Mouse (Mus musculus) left cerebral cortex, postnatal 36 days (tissue): ENCODE results near the gene Zfp398. TPM values are rescaled to one million over a fixed set of nuclear protein-coding genes. Genes with fewer than 3 reads are reported as not detected.

Source experiments
- DNase-seq, 2 experiments: peaks; one replicate each; pipeline ENCODE4 v3.0.0; 2021 to 2022; ENCODE audit warnings: low spot score in 2 of 2, mixed read lengths in 1 of 2
- intact Hi-C: fragments of 180-260 bp; cut with DNase I; formaldehyde crosslinking; loops from one replicate; pipeline ENCODE4 v1.15.1; 2025
- total RNA-seq, 2 experiments: library from RNA; stranded (reverse); gene quantifications; 2 replicates each; pipeline ENCODE4 v1.2.3; 2021

Gene Zfp398
- 10 to 100 TPM; 19.9 to 23.0 TPM for total RNA-seq

DNA sequence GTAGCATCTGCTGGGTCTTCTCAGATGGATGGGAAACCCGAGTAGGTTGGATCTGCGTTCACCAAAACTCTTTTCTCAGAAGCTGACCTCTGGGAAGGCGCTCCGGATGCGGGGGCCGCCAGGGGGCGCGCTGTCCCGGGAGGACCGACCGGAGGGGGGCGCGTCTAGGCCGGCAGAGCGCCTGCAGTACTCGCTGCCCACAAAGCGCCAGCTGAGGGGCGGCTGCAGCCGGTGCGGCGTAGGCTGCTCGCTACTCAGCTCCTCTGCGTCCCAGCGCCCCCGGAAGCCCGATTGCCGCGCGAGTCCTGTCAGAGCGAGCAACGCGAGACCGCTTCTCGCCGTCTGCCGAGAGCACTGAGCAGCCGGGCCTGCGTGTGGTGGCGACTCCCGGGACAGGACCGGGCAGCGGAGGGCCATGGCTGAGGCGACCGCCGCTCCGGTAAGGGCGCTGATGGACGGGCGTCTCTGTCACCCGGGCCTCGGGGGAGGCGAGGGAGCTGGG, at the start of gene Zfp398:
TSS of gene Zfp398 (plus strand) at position 180 of the 502 bp plus-strand sequence.
- DNase-seq = peak; percentile 94 to 97
- intact Hi-C loops = loop anchor here (2.0 to 5.0 kb wide), 2 partner anchors 42 to 47 kb away; partner anchors contain the start of gene Zfp282

DNA sequence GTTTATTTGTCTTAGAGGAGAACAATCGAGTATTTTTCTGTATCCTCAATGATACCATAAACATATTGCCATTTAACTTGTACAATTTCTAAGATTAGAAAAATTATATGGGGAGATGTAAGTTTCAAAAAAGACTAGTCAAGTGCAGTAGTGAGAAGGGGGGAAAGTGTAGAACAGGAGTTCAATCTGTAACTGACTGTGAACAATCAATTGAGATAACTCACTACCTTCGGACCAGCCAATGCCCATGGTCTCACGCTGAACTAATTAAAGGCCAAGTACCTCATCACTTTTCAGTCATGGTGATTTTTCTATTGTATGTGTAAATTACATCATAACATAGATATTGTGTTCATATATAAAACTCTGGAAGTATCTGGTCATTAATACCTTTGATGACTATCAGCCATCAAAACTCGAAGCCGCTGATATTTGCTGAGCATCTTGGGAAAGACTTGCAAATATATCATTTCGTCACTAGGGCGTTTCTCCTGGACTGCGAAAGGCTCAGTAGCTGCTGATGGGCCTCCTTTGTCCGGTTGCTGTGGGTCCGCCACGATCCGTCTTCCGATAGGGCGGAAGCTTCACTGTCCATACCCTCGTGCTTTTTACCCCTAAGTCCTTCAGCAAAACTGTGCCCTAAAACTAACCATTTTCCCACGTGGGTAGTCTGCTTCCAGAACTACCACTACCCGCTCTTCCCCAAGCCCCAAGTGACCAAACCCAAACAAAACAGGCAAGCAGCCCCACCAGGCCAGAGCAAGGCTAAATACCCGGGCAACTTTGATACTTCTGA, 47.3 kb upstream of the Zfp398 start:
- DNase-seq = peak; percentile 80 to 88
- intact Hi-C loops = loop anchor here (2.0 kb wide), 1 partner anchor 47 kb away; the partner anchor contains the start of gene Zfp398

DNA sequence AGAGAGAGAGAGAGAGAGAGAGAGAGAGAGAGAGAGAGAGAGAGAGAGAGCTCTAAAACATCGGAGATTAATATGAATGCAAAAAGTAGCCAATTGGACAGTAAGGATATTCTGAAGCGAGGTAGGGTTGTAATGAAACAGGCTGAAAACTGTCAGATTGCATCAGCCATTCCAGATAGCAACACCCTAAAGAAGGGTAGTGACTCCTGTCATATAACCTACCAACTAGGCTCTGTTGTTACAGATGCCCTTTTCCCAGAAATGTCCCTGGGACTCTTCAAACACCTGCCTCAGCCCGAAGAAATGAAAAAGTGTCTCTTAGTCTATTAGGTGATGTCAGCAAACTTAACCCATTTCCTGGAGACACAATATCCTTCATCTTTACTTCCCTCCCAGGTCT, 46.6 kb upstream of the Zfp398 start:
- intact Hi-C loops = loop anchor here (2.0 kb wide), 1 partner anchor 46 kb away; the partner anchor contains the start of gene Zfp398
- DNase-seq = no peak

DNA sequence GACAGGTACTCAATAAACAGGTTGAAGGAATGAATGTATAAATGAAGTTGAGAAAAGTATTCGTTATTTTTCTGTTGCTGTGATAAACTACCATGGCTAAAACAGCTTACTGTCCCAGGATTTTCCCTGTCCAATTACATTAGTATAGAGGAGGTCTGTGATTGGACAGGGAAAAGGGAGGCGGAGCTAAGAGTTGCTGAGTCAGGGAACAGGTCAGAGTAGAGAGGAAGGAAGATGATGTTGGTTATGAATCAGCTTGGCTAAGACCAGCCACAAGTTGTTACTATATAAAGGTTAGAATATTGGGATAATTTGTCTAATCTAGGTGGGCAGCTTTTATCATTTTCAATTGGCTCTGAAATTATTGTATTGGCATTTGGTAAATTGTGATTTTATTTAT, 44.7 kb upstream of the Zfp398 start:
- DNase-seq = no peak
- intact Hi-C loops = no loop called here

DNA sequence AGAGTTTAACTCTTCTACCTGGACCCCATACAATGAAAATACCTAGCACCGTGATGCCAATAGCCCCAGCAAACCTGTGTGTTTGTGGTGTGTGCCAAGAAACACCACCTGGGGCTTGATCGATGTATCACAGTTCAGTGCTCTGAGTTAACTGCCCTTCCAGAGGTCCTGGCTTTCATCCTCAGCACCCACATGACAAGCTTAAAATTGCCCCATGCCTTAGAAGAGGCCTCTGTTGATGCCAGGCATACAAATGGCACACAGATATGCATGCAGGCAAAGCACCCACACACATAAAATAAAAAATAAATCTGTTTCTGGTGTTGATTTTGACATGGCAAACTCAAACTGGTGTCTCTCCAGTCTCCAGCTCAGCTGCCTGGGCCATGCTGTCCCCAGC, 42.9 kb upstream of the Zfp398 start:
- DNase-seq = no peak
- intact Hi-C loops = no loop called here

DNA sequence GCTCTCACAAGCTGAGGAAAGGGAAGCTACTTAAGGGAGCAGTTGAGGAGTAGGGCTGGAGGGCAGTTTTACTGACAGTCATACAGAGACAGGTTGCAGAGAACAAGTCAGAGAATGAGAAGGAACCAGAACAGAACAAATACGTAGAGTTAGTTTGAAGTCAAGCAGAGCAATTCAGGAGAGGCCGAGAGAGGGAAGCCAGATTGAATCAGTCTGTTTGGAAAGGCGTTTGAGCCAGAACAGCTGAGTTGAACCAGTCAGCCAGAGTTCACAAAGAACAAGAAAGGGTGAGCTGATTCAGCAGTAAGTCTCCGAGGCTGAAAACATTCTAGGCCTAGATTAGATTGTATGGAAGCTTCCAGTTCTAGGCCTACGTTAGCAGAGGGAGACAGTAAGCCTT, 42.2 kb upstream of the Zfp398 start:
- DNase-seq = no peak
- intact Hi-C loops = no loop called here

DNA sequence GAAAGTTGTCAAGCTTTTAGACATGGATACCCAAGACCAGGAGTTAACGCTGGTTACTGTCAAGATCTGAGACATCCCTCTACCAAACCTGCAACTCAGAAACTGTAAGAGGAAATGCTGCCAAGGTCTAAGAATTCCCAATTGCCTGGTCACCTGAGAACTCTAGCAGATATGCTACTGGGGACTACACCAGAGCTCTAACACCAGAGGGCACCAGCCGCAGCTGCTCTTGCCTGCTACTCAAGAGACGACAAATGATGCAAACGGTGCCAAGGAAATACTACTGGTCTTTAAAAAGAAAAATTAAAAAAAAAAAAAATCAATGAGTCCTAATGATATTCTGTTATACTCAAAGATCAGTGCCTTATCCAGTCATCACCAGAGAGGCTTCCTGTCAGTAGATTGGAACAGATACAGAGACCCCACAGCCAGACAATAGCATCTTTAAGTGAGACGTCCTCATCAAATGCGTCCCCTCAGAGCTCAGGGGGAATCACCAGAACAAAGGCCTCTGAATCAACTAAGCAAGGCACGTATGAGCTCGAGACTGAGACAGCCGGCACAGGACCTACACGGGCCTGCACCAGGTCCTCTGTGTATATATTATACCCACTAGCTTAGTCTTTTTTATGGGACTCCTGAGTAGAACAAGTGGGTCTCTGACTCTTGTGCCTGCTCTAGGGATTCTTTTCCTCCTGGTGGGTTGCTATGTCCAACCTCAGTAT, 41.2 kb upstream of the Zfp398 start:
- intact Hi-C loops = no loop called here
- no peak for DNase-seq

DNA sequence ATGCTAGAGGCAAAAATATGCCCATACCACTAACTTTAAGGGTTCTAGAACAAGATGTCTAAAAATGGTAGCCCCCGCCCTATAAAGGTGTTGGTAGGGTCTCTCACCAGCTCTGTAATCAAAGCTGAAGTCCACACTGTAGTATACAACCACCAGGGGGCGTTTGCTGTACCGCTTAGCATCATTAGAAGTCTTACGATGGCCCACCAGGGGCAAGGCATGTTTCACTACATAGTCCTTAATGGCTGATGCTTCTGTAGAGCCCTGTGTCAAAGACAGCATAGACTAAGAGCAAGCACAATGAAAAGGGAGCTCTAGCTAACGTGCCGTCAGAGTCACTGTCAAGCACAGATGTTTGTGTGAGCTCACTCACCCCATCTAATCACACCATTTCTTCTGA, 36.4 kb upstream of the Zfp398 start:
- DNase-seq = no peak

DNA sequence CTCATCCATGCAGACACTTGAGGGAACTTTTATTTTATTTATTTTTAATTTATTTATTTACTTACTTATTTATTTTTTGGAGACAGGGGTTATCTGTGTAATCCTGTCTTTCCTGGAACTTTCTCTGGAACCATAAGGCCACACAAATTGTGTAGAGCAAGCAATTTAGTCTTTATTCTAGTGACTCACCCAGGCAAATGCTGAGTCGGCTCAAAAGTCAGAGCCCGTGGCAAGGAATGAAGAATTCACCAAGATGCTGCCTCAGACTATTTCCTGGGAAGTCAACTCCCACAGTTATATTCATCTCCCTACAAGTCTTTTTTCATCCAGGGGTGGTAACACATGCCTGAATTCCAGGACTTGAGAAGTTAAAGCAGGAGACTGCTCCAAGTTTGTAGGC, 29.9 kb upstream of the Zfp398 start:
- intact Hi-C loops = no loop called here
- DNase-seq = no peak

More for the DNA sequence above, 36.4 kb upstream of the Zfp398 start:
- intact Hi-C loops = no loop called here

DNA sequence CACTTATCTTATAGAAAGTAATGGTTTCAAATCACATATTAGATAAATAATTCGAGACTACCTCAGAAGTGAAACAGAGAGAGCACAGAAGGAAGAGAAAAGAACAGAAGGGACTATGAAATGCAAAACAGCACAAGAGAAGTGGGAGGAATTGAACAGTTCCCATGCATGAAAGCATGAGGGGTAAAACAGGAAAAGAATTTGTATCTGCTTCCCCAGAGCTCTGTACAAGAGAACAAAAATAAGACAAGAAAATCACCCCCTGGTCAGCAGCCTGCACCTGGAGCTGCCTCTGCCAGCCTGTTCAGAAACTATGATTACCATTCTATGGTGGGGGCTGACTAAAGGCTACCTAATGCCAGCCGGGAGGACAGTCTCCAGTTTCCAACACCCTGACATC, 28.0 kb upstream of the Zfp398 start:
- intact Hi-C loops = no loop called here
- DNase-seq = no peak

DNA sequence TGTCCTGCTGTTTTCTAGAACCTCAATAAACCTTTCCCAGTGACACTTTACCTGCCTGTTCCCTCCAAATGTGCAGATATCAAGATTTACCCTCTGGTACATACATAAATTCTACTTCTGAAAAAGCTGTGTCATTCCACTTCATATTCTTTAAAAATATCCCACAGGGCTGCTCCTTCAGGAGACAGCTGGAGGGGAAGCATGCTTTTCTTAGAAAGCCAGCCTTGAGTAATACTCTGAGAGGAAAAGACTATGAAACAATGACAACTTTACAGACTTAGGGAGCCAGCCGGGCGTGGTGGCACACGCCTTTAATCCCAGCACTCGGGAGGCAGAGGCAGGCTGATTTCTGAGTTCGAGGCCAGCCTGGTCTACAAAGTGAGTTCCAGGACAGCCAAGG, 26.9 kb upstream of the Zfp398 start:
- no peak for DNase-seq
- intact Hi-C loops = no loop called here

DNA sequence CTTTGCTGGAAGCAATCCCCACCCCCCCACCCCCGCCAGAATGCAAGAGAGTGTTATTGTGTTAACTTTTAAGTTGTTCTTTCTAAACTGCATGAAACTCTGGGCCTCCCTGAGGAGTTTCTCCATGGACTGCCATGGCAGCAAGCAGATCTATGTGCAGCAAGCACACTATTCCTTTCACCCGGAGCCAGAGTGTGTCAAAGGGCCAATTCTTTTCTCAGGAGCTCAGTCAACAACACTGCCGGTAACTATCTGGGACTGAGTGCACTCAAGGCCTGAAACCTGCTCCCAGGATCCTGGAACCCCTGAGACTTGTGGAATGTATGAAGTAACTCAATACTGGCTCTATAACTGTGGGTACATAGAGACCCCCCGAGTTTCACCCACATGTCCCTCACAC, 26.4 kb upstream of the Zfp398 start:
- intact Hi-C loops = no loop called here
- no peak for DNase-seq

DNA sequence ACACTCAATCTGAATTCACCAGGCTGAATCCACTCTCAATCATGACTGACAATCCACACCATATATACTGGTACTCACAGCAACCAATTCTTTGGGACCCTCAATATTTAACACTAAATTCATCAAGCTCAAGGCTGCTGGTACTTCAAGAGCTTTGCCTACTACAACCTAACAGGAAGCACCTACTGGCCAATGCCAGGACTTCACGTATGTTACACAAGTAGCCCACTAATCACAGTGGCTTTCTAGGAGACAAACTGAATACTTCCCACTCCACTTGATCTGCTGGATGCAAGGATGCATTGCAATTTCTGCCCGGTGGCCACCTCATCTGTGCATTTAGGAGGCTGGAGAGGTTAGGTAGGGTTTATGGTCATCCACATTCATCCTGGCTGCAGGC, 25.3 kb upstream of the Zfp398 start:
- intact Hi-C loops = no loop called here
- no peak for DNase-seq

DNA sequence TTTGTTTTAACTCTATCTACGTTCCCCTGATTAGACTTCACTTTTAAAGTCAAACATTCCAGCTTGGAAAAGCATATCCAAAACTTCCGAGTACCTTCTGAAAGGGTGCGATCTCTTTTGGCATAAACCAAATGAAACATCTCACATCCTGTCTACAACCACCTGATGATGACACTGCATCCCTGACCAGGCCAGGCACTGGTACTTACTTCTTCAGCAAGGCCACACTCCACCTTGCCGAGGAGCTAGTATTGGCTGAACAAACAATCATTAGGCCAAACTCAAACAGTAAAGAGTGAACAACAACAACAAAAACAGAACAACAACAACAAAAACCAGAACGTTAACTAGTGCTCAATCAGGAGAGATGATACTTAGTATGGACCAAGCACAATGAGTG, 24.1 kb upstream of the Zfp398 start:
- no peak for DNase-seq
- intact Hi-C loops = no loop called here

DNA sequence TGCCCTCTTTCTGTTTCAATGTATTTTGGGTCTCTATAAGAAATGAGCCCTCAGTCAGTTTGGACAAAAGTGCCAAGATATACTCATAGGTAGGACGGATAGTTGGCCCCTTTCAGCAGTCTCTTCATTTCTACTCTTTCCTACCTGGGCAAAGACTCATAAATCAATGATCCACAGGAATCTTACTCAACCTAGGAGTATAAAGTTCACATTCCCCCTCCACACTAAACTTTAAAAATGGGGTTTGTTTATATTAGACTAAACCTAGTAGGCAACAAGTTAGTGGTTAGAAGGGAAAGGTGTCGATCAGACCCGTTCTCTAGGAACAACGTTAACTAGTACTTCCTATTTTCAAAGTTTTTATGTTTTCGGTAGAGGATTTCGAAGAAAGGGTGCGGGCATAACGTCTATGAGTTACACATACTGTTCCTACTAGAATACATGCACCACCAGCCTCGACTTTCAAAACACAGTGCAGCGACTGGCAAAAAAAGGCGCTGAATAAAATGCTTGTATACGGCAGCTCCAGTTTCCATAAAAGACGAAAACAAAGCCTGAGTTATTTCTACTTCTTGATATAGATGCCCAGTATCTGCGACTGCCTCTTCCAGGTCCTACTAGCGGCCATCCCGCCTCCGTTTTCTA, 23.1 kb upstream of the Zfp398 start:
- intact Hi-C loops = no loop called here

DNA sequence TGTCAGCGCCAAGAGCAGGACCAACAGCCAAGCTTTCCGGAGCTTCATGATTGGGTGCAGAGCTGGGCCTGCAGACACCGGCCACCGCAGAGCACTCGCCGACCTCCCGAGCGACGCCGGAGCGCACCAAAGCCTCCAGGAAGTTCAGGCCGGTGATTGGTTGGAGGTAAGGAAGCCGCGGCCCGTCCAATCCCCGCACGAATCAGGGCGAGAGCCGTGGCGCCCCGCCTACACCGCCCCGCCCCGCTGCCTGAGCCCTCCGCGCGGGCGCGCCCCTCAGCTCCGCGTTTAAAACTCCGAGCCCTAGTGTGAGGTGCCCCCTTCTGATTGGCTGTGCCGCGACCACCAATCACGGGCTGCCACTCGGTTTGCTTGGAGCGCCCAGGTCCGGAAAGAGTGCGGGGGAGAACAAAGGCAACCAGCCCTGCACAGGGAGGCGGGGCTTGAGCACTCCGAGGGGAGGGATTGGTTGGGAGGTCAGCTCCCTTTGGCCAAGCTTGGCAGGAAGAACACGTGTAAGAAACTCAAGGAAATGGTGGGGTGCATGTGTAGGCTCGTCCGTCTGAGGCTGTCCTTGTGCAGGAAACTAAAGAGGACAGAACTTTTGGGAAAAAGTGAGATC, 22.1 kb upstream of the Zfp398 start, which contains the start of gene Pdia4:
TSS of gene Pdia4 (minus strand) at position 174 of the 622 bp plus-strand sequence.
- intact Hi-C loops = no loop called here
- peak; percentile 98 to 99 for DNase-seq

More for the DNA sequence above, 23.1 kb upstream of the Zfp398 start:
- DNase-seq = no peak

DNA sequence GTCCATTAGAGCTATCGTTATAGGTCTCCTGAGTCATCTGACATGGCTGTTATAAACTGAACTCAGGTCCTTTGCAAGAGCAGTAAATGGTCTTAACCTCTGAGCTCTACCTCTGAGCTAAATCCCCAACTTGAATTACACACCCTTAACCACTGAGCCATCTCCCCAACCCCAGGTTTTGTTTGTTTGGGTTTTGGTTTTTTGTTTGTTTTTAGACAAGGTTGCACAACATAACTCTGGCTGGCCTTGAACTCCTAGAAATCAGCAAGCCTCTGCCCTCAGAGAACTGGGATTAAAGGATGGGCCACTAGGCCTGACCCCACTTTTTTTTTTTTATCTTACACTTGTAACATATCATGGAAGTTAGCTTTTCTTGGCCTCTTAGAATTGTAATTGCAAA, 19.3 kb upstream of the Zfp398 start:
- intact Hi-C loops = no loop called here
- no peak for DNase-seq

DNA sequence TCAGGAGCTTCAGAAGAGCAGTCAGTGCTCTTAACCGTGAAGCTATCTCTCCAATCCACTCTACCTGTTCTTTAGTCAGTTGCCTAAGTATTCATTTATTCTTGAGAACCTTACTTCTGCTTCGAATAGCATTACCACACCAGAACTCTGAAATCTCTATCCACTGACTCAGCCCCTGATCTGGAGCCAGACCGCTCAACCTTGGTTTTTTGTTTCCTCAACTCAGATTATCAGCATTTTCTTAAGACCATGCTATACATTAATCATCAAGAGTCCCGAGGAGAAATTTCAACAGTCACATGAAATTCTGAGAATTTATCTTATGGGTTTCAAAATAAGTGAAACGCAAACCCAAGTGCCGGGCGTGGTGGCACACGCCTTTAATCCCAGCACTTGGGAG, 16.7 kb upstream of the Zfp398 start:
- no peak for DNase-seq
- intact Hi-C loops = no loop called here

DNA sequence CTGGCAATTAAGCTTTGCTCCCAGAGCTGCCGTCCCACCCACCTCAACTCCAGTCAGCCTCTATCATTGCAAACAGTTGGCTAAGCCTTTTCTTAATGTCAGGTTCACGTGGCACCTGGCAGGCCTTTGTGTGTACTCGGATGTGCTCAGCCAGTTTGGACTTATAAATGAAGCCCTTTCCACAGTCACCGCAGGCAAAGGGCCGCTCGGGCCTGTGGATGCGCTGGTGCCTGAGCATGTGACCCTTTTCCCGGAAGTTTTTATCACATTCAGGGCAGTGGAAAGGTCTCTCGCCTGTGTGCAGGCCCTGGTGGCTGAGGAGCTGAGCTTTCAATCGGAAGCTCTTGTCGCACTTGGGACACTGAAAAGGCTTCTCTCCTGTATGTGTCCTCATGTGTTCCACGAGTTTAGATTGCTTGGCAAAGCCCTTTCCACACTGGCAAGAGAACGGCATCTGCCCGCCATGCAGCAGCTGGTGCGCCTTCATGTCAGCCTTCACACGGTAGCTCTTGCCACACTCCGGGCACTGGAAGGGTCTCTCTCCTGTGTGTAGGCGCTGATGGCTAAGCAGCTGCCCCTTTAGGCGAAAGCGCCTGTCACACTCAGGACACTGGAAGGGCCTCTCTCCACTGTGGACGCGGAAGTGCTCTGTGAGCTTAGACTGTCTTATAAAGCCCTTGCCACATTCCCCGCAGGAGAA, 15.7 kb upstream of the Zfp398 start:
- DNase-seq = no peak
- intact Hi-C loops = no loop called here
